1 mouse cellular context compared by ENCODE assay signal in the genomic region with DNA sequence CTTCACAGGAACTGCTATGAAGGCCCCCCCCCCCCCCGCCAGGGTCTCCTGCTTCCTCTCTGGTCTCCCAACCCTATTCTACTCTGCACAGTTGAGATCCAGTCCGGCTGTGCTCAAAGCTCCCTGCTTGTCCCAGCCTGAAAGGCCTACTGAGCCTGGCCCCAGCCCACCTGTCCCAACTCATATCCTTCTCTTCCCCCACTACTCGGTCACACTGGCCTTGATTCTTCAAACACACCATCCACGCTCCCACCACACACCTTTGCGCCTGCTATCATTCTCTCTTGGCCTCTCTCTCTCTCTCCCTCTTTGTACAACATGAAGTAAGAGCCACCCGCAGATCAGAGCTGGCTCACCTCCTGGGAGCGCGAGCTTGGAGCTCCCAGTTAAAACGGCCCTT.
TF ChIP-seq lines count a peak whose summit lies in the region.

No protein-coding gene starts in this region.

TF ChIP-seq in ES-E14, 5 proteins besides CTCF, POLR2A, EP300 and RAD21 (continued from another document):
- TF ChIP-seq HCFC1 (IDR thresholded peaks at IDR 0.05; ENCODE audit: borderline replicate concordance, insufficient read depth, low read length), result no peak
- no peak for TF ChIP-seq CHD2 (IDR thresholded peaks at IDR 0.05; ENCODE audit: low read depth, low read length)
